Mouse (Mus musculus): Measurements from ENCODE around the gene 1700017D01Rik.

GRCm38 (mm10) chr19:11101880-11102279 lies 28.8 kb downstream of the 1700017D01Rik start:
- TF ChIP-seq POLR2A (IDR thresholded peaks at IDR 0.05; ENCODE audit: borderline replicate concordance, extremely low read depth, low read depth, low read length) (no peak), CTCF (IDR thresholded peaks at IDR 0.05; ENCODE audit: insufficient read depth, low read length) (no peak)

All from lung, adult 2 months (tissue).